In the genomic region with DNA sequence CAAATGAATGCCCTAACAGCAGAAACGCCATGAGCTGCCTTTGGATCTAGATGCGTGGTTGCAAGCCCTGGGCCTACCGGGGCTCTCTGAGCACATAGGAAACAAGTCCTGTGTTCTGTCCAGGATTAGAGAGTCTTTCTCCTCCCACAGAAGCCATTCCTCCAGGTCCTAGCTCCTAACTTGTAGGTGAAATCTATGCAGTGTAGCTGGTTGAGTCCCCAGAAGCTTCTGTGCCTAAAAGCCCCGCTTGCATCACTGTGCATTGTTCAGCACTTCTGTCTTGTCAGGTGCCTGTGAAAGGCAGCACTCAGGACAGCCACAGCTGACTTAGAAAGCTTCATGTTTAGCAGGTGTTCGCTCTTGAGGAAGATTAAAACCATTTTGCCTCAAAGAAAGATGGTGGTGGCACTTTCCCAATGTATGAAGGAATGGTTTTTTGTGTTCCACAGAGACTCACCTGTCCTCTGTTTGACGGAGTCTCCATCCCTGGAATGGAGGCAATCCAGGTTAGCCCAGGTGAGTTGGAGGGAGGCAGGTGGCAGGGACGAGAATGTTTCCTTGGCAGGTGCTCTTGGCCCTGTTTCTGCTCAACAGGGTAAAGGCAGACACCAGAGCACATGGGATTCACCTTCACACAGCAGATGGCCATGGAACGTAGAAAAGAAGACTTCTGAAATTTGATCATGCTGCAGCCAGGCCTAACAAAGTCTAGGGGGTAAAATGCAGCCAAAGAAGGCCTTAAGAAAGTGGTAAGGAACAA, we compare ENCODE assay signal across 23 mouse cellular contexts.
DNase-seq lines count a peak whose midpoint lies in the region; ATAC-seq and TF ChIP-seq lines count a peak whose summit lies in the region.
"Had no signal": no experiment of that assay in that cellular context is flagged by ENCODE, and none has a peak within 500 bp of the region (broad histone marks: within the 10 kb centered on the region; RNA-seq: fewer than 3 reads in every experiment).

No protein-coding gene starts in this region.

- H3K4me3 ChIP-seq in intestine, embryonic 14.5 days (ENCODE audit: low read depth, low read length): no peak overlapping the region
- no peak overlapping the region for H3K4me3 ChIP-seq in intestine, postnatal 0 days (ENCODE audit: low read depth, low read length)
- H3K4me3 ChIP-seq: embryonic facial prominence, embryonic 13.5 days; erythroblast, embryonic 14.5 days; forebrain, embryonic 12.5 days; heart, embryonic 13.5 days; limb, embryonic 10.5 days; midbrain, embryonic 10.5 days had no signal

- peaks cover 5% of the 10 kb centered on the region; the same call in 1 of the 2 replicates for H3K4me1 ChIP-seq in intestine, embryonic 14.5 days (replicated peaks; ENCODE audit: control insufficient read depth, insufficient read depth, low read length)
- H3K4me1 ChIP-seq in intestine, postnatal 0 days (replicated peaks; ENCODE audit: control insufficient read depth, insufficient read depth, low read length): no peaks in the 10 kb centered on the region
- H3K4me1 ChIP-seq: embryonic facial prominence, embryonic 13.5 days; forebrain, embryonic 12.5 days; midbrain, embryonic 10.5 days had no signal

- H3K9me3 ChIP-seq in intestine, embryonic 14.5 days (ENCODE audit: control insufficient read depth, low read length): no peaks in the 10 kb centered on the region
- no peaks in the 10 kb centered on the region for H3K9me3 ChIP-seq in intestine, postnatal 0 days (ENCODE audit: control insufficient read depth)
- H3K9me3 ChIP-seq: embryonic facial prominence, embryonic 13.5 days; forebrain, embryonic 12.5 days; heart, embryonic 13.5 days; limb, embryonic 10.5 days; midbrain, embryonic 10.5 days had no signal

- no peak for TF ChIP-seq CTCF in intestine, postnatal 0 days (IDR thresholded peaks at IDR 0.05; ENCODE audit: low read depth)

- no peak overlapping the region for H3K27ac ChIP-seq in intestine, embryonic 14.5 days (ENCODE audit: low read depth)
- no peak overlapping the region for H3K27ac ChIP-seq in intestine, postnatal 0 days (ENCODE audit: low read depth, low read length)
- H3K27ac ChIP-seq: embryonic facial prominence, embryonic 13.5 days; forebrain, embryonic 12.5 days; hindbrain, postnatal 0 days; kidney, postnatal 0 days; limb, embryonic 10.5 days; midbrain, embryonic 10.5 days had no signal

- no peak overlapping the region for H3K4me2 ChIP-seq in intestine, embryonic 14.5 days (ENCODE audit: low read length)
- H3K4me2 ChIP-seq in intestine, postnatal 0 days (replicated peaks; ENCODE audit: low read depth): no peak overlapping the region
- H3K4me2 ChIP-seq: embryonic facial prominence, embryonic 13.5 days; forebrain, embryonic 12.5 days; heart, embryonic 13.5 days had no signal

- ATAC-seq in cerebellum, adult (ENCODE audit: insufficient number of reproducible peaks, low FRiP score, low TSS enrichment): no peak
- ATAC-seq in intestine, embryonic 14.5 days (replicated peaks; ENCODE audit: low FRiP score, low TSS enrichment, low read depth): no peak
- no peak for ATAC-seq in intestine, postnatal 0 days
- ATAC-seq: hindbrain, postnatal 0 days; lung, postnatal 0 days had no signal

- WGBS in intestine, embryonic 14.5 days: 89% methylated on average over 8 of the region's 8 CpGs
- 88% methylated on average over 8 of the region's 8 CpGs for WGBS in intestine, postnatal 0 days

- no peaks in the 10 kb centered on the region for H3K36me3 ChIP-seq in intestine, embryonic 14.5 days (ENCODE audit: control insufficient read depth, insufficient read depth, low read length)
- no peaks in the 10 kb centered on the region for H3K36me3 ChIP-seq in intestine, postnatal 0 days (ENCODE audit: control insufficient read depth, insufficient read depth)
- H3K36me3 ChIP-seq: embryonic facial prominence, embryonic 13.5 days; forebrain, embryonic 12.5 days; heart, embryonic 13.5 days; limb, embryonic 10.5 days; midbrain, embryonic 10.5 days had no signal

- peak; percentile 73 for DNase-seq in cerebellum, adult 11-12 months
- DNase-seq in intestine, embryonic 14.5 days (ENCODE audit: low spot score): peak; percentile 0
- peak; percentile 41 for DNase-seq in cerebellum, adult 8-10 months
- DNase-seq in cerebellum, postnatal 36 days: peak; percentile 54 to 62
- DNase-seq in lung, postnatal 25 days (ENCODE audit: low spot score): no peak
- DNase-seq: adrenal gland, postnatal 10 days; embryo, embryonic 11 days; gastrocnemius, postnatal 36 days; kidney, adult 11 months; liver, postnatal 0 days; thymus, adult 18-20 months; thymus, postnatal 4 days had no signal

- H3K27me3 ChIP-seq in intestine, embryonic 14.5 days (replicated peaks; ENCODE audit: control insufficient read depth, insufficient read depth, low read length): no peaks in the 10 kb centered on the region
- H3K27me3 ChIP-seq in intestine, postnatal 0 days (replicated peaks; ENCODE audit: control insufficient read depth, insufficient read depth, low read length): no peaks in the 10 kb centered on the region
- H3K27me3 ChIP-seq: embryonic facial prominence, embryonic 13.5 days; forebrain, embryonic 12.5 days; heart, embryonic 13.5 days had no signal

- H3K9ac ChIP-seq in intestine, embryonic 14.5 days (ENCODE audit: low read length): no peak overlapping the region
- H3K9ac ChIP-seq in intestine, postnatal 0 days (ENCODE audit: low read depth, low read length): no peak overlapping the region
- H3K9ac ChIP-seq: embryonic facial prominence, embryonic 13.5 days; forebrain, embryonic 12.5 days; heart, embryonic 13.5 days; liver, postnatal 0 days had no signal
